Mouse (Mus musculus) forebrain, embryonic 12.5 days (tissue): ENCODE results near the gene Tpsg1. TPM values are rescaled to one million over a fixed set of nuclear protein-coding genes. Genes with fewer than 3 reads are reported as not detected.
A peak's percentile ranks its signal among the peaks of the same experiment; 100 is the strongest.

Experiments
- ATAC-seq: fragments of 200-750 bp; cut with Nextera tagmentation; 2 replicates; pipeline ENCODE4 v1.8.0; 2017; ENCODE audit warnings: moderate TSS enrichment; ENCODE audit not compliant: low FRiP score
- H3K27ac ChIP-seq: fragments of 300-500 bp; sonication (generic); 2 replicates; pipeline ENCODE4 v1.5.1; 2016; ENCODE audit warnings: mild to moderate bottlenecking
- H3K27me3 ChIP-seq: fragments of 300-500 bp; sonication (generic); 2 replicates; pipeline ENCODE4 v1.6.1; 2016; ENCODE audit warnings: mild to moderate bottlenecking
- H3K36me3 ChIP-seq: fragments of 300-500 bp; sonication (generic); replicated peaks from 2 replicates; pipeline ENCODE4 v1.6.1; 2016; ENCODE audit warnings: mild to moderate bottlenecking
- H3K4me1 ChIP-seq: fragments of 300-500 bp; sonication (generic); 2 replicates; pipeline ENCODE4 v1.6.1; 2016
- H3K4me2 ChIP-seq: fragments of 300-500 bp; sonication (generic); 2 replicates; pipeline ENCODE4 v1.6.1; 2016; ENCODE audit warnings: mild to moderate bottlenecking, moderate library complexity
- H3K4me3 ChIP-seq: fragments of 300-500 bp; sonication (generic); replicated peaks from 2 replicates; pipeline ENCODE4 v1.5.1; 2016; ENCODE audit warnings: mild to moderate bottlenecking
- H3K9ac ChIP-seq: fragments of 300-500 bp; sonication (generic); 2 replicates; pipeline ENCODE4 v1.6.1; 2016; ENCODE audit warnings: mild to moderate bottlenecking
- H3K9me3 ChIP-seq: fragments of 300-500 bp; sonication (generic); 2 replicates; pipeline ENCODE4 v1.6.1; 2016
- WGBS: fragments of 180-500 bp; shearing (Covaris S2); methylation state at CpG from one replicate; pipeline ENCODE4 v1.1.7; 2016; 5-methylcytosine and 5-hydroxymethylcytosine counted together
- polyA plus RNA-seq: library from polyadenylated mRNA; unstranded; fragments of >200 nt; fragmentation: Nextera tagmentation; extraction: Ambion mirVana; gene quantifications from 2 replicates; pipeline ENCODE4 v1.2.1, GENCODE M21; 2016

Gene Tpsg1
- polyA plus RNA-seq, 1 experiment from 2014 or later: 0.45 TPM

- Histone ChIP-seq H3K9ac (no peak overlapping the region), H3K4me2 (no peak overlapping the region), H3K9me3 (no peaks in the 10 kb centered on the region), H3K27me3 (peaks cover 17% of the 10 kb centered on the region; the same call in 1 of the 2 replicates), H3K4me3 (no peak overlapping the region), H3K36me3 (peaks cover 14% of the 10 kb centered on the region; the same call in 1 of the 2 replicates), H3K27ac (no peak overlapping the region), H3K4me1 (no peaks in the 10 kb centered on the region)
- no peak for ATAC-seq
- 53% methylated on average over 9 of the region's 9 CpGs for WGBS
Measured at GRCm38 (mm10) chr17:25374011-25374410, 4.9 kb downstream of the Tpsg1 start.

GRCm38 (mm10) chr17:25394526-25394925, 25.5 kb downstream of the Tpsg1 start:
- Histone ChIP-seq H3K4me1 (peaks cover 13% of the 10 kb centered on the region), H3K4me2 (no peak overlapping the region), H3K9me3 (no peaks in the 10 kb centered on the region), H3K36me3 (peaks cover 9% of the 10 kb centered on the region), H3K27me3 (peaks cover 29% of the 10 kb centered on the region), H3K9ac (no peak overlapping the region), H3K4me3 (no peak overlapping the region), H3K27ac (no peak overlapping the region)
- no peak for ATAC-seq
- WGBS: 84% methylated on average over 4 of the region's 4 CpGs

DNA sequence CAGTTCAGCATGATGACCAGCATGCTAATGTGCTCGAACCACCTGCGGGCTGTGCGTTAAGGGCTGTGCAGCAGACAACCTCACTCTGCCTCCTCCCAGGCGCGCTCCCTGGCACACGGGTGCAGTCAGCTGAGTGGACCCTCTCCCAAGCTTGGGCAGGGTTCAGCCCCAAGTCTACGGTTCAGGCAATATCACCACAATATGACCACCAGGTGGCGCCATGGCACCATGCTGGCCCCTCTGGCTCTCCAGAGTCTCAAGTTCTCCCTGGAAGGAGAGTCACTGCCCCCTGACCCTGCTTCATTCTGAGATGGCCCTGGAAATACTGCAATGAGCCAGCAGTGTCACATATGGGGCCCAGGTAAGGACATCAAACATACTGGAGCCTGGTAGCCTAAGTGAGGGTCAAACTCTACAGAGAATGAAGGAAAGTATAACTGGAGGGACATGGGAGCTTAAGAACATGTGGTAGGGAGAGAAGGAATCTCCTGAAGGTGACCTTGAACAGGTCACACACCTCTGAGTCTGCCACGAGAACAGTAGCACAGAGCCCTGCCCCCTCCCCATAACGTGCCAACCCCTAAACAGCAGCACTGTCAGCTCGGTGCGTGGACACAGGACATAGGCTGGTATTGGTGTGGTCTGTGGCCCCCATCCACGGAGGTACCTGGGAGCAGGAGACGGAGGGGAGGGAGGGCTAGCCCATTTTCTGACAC, 28.9 kb downstream of the Tpsg1 start:
- WGBS: 31% methylated on average over 14 of the region's 14 CpGs
- Histone ChIP-seq H3K9ac (no peak overlapping the region), H3K36me3 (peaks cover 3% of the 10 kb centered on the region; the same call in 1 of the 2 replicates), H3K4me1 (peaks cover 26% of the 10 kb centered on the region), H3K27ac (peak overlapping the region; percentile 51; the same call in 1 of the 2 replicates), H3K4me2 (no peak overlapping the region; the same call in 1 of the 2 replicates), H3K9me3 (no peaks in the 10 kb centered on the region), H3K27me3 (peaks cover 63% of the 10 kb centered on the region), H3K4me3 (no peak overlapping the region)
- peak; percentile 70 for ATAC-seq

- no peaks in the 10 kb centered on the region for H3K9me3 ChIP-seq
- 15% methylated on average over 13 of the region's 13 CpGs for WGBS
- peaks cover under 1% of the 10 kb centered on the region; the same call in 1 of the 2 replicates for H3K36me3 ChIP-seq
- H3K9ac ChIP-seq: no peak overlapping the region
- H3K4me1 ChIP-seq: peaks cover 28% of the 10 kb centered on the region
- peak; percentile 67 for ATAC-seq
- H3K27ac ChIP-seq: peak overlapping the region; percentile 51; the same call in 1 of the 2 replicates
- H3K4me3 ChIP-seq: no peak overlapping the region
- no peak overlapping the region; the same call in 1 of the 2 replicates for H3K4me2 ChIP-seq
- peaks cover 68% of the 10 kb centered on the region for H3K27me3 ChIP-seq
Measured at GRCm38 (mm10) chr17:25398520-25398838, 29.4 kb downstream of the Tpsg1 start.

DNA sequence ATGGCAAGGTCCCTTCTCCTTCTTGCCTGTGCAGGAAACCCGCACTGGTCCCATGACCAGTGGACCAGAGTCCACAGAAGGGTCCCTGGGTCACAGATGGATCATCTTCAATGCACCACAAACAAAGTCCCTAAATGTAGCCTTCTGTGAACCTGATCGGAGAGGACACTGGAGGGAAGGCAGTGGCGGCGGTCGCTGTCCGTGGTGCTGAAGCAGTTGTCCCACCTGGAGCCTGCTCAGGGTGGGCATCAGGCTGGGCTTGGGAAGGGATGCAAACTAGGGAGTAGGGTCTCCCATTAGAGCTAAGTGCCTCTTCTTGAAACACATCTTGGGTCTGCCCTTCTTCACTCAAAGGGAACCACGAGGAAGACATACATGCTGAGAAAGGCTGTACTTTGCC, 31.4 kb downstream of the Tpsg1 start:
- WGBS: 7% methylated on average over 7 of the region's 7 CpGs
- no peak overlapping the region for H3K4me2 ChIP-seq
- no peak for ATAC-seq
- no peak overlapping the region for H3K27ac ChIP-seq
- peaks cover 48% of the 10 kb centered on the region for H3K4me1 ChIP-seq
- H3K9ac ChIP-seq: no peak overlapping the region
- H3K27me3 ChIP-seq: peaks cover 83% of the 10 kb centered on the region
- no peak overlapping the region for H3K4me3 ChIP-seq
- no peaks in the 10 kb centered on the region for H3K9me3 ChIP-seq
- no peaks in the 10 kb centered on the region for H3K36me3 ChIP-seq

GRCm38 (mm10) chr17:25401491-25401890, 32.4 kb downstream of the Tpsg1 start:
- Histone ChIP-seq H3K4me2 (no peak overlapping the region), H3K9me3 (no peaks in the 10 kb centered on the region), H3K4me3 (no peak overlapping the region), H3K4me1 (peaks cover 58% of the 10 kb centered on the region), H3K27me3 (peaks cover 90% of the 10 kb centered on the region), H3K36me3 (no peaks in the 10 kb centered on the region), H3K9ac (no peak overlapping the region), H3K27ac (no peak overlapping the region)
- ATAC-seq: no peak
- WGBS: 10% methylated on average over 4 of the region's 4 CpGs

GRCm38 (mm10) chr17:25402224-25402623, 33.2 kb downstream of the Tpsg1 start:
- no peak for ATAC-seq
- no peak overlapping the region for H3K4me2 ChIP-seq
- H3K36me3 ChIP-seq: no peaks in the 10 kb centered on the region
- H3K4me3 ChIP-seq: no peak overlapping the region
- WGBS: 83% methylated on average over 13 of the region's 13 CpGs
- no peak overlapping the region for H3K9ac ChIP-seq
- H3K27ac ChIP-seq: no peak overlapping the region
- H3K27me3 ChIP-seq: peaks cover 90% of the 10 kb centered on the region
- H3K4me1 ChIP-seq: peaks cover 65% of the 10 kb centered on the region
- H3K9me3 ChIP-seq: no peaks in the 10 kb centered on the region

DNA sequence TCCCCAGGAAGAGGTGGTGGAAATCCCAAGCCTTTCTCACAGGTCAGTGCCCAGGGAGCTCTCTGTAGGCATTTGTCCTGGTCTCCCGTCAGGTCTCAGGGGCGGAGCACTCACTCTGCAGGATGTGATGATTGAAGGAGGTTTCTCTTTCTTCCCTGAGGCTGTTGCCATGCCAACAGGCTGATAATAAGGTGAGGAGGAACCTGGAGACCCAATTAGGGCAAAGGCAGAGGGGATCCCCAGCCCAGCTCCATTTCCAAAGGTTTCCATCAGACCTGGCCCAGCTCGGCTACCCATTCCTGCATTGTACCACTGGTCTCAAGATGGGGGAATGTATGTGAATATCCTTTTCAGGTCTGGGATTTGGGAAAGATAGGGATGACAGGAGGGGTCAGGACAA, 35.1 kb downstream of the Tpsg1 start:
- no peaks in the 10 kb centered on the region for H3K9me3 ChIP-seq
- no peak overlapping the region for H3K9ac ChIP-seq
- peak overlapping the region; percentile 75 for H3K27ac ChIP-seq
- 21% methylated on average over 3 of the region's 3 CpGs for WGBS
- no peak overlapping the region for H3K4me3 ChIP-seq
- peaks cover 94% of the 10 kb centered on the region for H3K27me3 ChIP-seq
- H3K4me2 ChIP-seq: 0 out of 2 replicates have a peak overlapping the region, but pooled peaks have one; percentile 1
- H3K36me3 ChIP-seq: no peaks in the 10 kb centered on the region
- peaks cover 68% of the 10 kb centered on the region for H3K4me1 ChIP-seq
- ATAC-seq: no peak; the same call in 1 of the 2 replicates

DNA sequence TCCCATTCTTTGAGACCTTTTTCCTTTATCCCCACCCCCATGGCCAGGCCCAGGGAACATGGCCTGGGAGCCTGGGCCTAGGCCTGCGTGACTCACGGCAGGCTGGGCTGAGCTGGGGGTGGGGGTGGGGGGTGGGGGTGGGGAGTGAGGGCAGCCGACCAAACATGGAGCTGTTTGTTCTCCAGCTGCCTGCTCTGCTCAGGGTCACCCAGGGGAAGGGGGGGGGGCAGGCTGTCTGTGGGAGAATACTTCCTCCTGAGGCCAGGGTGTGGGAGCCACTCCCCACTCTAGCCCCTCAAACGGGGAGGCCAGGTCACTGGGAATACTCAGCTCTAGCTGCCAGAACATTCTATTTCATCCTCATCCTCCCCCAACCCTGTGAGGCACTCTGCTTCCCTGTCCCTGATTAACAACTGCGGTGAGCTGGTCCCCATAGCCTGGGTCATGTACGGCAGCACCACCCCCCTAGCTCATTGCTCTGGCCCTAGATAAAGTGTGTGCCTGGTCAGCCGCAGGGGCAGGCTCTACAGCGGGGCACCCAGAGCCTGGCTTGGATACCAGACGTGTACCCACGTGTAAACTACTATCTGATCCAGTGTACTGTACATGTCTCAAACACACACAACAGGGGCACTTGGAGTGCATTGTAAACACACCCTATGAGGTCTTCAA, 36.3 kb downstream of the Tpsg1 start:
- ATAC-seq: 0 out of 2 replicates have a peak, but pooled peaks have one; percentile 31
- 3% methylated on average over 9 of the region's 10 CpGs for WGBS
- H3K27ac ChIP-seq: peak overlapping the region; percentile 75
- H3K36me3 ChIP-seq: no peaks in the 10 kb centered on the region
- H3K9me3 ChIP-seq: no peaks in the 10 kb centered on the region
- H3K4me3 ChIP-seq: no peak overlapping the region
- peak overlapping the region; percentile 15; the same call in 1 of the 2 replicates for H3K4me2 ChIP-seq
- peak overlapping the region; percentile 40; the same call in 1 of the 2 replicates for H3K9ac ChIP-seq
- peaks cover 78% of the 10 kb centered on the region for H3K4me1 ChIP-seq
- peaks cover 94% of the 10 kb centered on the region for H3K27me3 ChIP-seq

DNA sequence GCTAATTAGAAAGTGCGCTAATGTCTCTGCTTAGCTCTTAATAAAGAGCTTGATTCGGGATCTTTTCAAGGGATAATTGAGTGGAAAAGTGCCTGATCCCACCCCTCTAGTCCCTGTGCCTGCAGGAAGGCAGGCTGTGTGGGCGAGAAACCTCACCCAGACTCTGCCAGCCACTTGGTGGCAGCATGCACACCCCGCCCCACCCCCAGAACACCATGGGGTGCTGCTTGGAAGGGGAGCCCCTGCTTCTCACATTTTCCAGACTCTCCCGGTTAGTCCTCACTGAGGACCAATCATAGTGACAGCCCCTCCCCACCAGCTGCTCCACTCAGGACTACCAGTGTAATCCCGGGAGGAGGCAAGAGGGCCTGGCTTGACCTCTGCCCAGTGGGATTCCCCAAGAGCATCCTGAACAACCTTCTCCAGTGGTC, 37.0 kb downstream of the Tpsg1 start:
- Histone ChIP-seq H3K4me3 (no peak overlapping the region), H3K36me3 (no peaks in the 10 kb centered on the region), H3K9me3 (no peaks in the 10 kb centered on the region), H3K27ac (peak overlapping the region; percentile 75), H3K4me1 (peaks cover 84% of the 10 kb centered on the region), H3K27me3 (peaks cover 93% of the 10 kb centered on the region), H3K9ac (no peak overlapping the region), H3K4me2 (peak overlapping the region; percentile 15; the same call in 1 of the 2 replicates)
- 6% methylated on average over 6 of the region's 6 CpGs for WGBS
- peak; percentile 45 for ATAC-seq

DNA sequence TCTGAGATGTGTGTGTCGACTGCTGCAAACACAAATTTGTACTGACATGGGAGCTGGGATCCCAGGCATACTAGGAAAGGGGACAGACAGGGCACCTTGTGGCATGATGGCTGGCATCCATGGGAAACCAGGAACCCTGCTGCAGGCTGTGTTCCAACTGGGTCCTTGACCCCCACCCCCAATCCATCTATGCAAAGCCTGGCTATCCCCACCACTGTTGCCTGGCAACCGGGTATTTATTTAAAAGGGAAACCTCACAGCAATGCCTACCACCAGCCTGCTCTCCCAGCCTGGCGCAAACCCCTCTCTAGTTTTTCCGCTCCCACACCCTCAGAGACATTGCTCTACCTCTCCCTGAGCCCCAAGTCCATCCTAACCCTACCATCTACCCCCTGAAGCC, 38.3 kb downstream of the Tpsg1 start:
- Histone ChIP-seq H3K4me3 (no peak overlapping the region), H3K27ac (0 out of 2 replicates have a peak overlapping the region, but pooled peaks have one; percentile 13), H3K27me3 (peaks cover 89% of the 10 kb centered on the region), H3K9me3 (no peaks in the 10 kb centered on the region), H3K4me2 (no peak overlapping the region), H3K9ac (no peak overlapping the region), H3K36me3 (no peaks in the 10 kb centered on the region), H3K4me1 (peaks cover 78% of the 10 kb centered on the region)
- 69% methylated on average over 4 of the region's 4 CpGs for WGBS
- no peak for ATAC-seq

DNA sequence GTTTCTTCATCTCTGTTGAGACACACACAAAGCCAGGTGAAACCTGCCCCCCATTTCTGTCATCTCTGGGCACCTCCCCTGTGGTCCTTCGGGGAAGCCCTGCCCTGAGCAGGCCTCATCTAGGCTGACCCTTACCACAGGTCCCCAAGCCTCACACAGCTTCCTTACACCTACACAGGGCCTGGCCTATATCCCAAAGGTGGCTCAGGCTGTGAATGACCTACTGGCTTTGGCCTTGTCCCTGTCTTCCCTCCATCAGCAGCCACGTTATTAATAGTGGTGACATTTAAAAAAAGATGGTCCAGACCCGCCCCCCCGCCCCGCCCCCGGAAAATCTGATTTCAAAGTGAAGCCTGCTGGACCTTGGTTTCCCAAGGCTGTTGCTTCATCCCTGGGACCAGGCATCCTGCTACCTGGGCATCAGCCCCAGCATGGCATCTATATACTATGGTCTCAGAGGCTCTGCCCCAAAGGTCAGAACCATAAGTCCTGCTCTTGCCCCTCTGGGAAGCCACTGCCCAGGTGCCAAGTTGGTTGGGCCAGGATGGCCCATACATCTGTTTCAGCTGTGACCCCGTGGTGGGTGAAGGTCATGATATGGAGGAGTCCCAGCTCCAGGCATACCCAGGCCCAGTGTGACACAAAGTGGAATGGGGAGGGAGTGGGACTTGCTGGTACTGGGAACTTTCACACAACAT, 39.4 kb downstream of the Tpsg1 start:
- 89% methylated on average over 7 of the region's 7 CpGs for WGBS

More for the DNA sequence above, 39.4 kb downstream of the Tpsg1 start:
- Histone ChIP-seq H3K4me1 (peaks cover 76% of the 10 kb centered on the region), H3K27me3 (peaks cover 80% of the 10 kb centered on the region), H3K36me3 (no peaks in the 10 kb centered on the region), H3K27ac (no peak overlapping the region), H3K4me2 (no peak overlapping the region), H3K9ac (no peak overlapping the region), H3K4me3 (no peak overlapping the region), H3K9me3 (no peaks in the 10 kb centered on the region)
- ATAC-seq: no peak
